Mouse (Mus musculus): ENCODE results near the gene Asb8. TPM values are rescaled to one million over a fixed set of nuclear protein-coding genes. Genes with fewer than 3 reads are reported as not detected.

Gene Asb8
- polyA plus RNA-seq, 1 experiment from 2014 or later, result 71.8 TPM

DNA sequence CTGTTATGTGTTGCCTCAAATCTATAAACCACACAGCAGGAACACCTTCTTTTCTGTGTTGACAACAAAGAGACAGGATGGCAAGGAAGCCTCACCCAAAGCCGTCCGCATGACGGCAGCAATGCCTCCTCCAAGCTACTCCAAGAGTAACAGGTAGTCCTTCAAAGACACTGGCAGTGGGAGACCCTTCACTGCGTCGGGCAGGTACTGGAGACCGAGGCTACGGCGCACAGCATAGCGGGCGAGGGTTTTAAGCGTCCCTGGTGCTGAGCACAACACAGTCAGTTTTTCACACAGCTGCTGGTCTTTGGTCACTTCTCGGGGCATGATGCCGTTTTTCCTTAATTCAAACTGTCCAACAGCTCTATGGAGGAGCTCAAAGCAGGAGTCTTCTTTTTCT, 29.8 kb downstream of the Asb8 start:
- Histone ChIP-seq H3K27me3 (ENCODE audit: control insufficient read depth, insufficient read depth, low read length) (no peaks in the 10 kb centered on the region), H3K4me3 (replicated peaks; ENCODE audit: low read depth, low read length) (no peak overlapping the region), H3K36me3 (ENCODE audit: control insufficient read depth, insufficient read depth, low read length) (peaks cover 85% of the 10 kb centered on the region)

GRCm38 (mm10) chr15:98134666-98135065, 30.8 kb downstream of the Asb8 start:
- no peak overlapping the region for H3K9ac ChIP-seq (replicated peaks; ENCODE audit: low read length)
- 76% methylated on average over 3 of the region's 3 CpGs for WGBS
- H3K27ac ChIP-seq (replicated peaks; ENCODE audit: low read depth, low read length), result no peak overlapping the region
- peaks cover 85% of the 10 kb centered on the region for H3K36me3 ChIP-seq (ENCODE audit: control insufficient read depth, insufficient read depth, low read length)
- H3K4me3 ChIP-seq (replicated peaks; ENCODE audit: low read depth, low read length), result no peak overlapping the region
- ATAC-seq (ENCODE audit: low FRiP score, low TSS enrichment) (no peak), DNase-seq (no peak)
- no peak overlapping the region for H3K4me2 ChIP-seq (ENCODE audit: low read length)
- H3K9me3 ChIP-seq (ENCODE audit: control insufficient read depth, low read length), result no peaks in the 10 kb centered on the region
- no peaks in the 10 kb centered on the region for H3K27me3 ChIP-seq (ENCODE audit: control insufficient read depth, insufficient read depth, low read length)
- no peaks in the 10 kb centered on the region for H3K4me1 ChIP-seq (ENCODE audit: control insufficient read depth, insufficient read depth, low read length)

More for the DNA sequence above, 29.8 kb downstream of the Asb8 start:
- no peak overlapping the region for H3K27ac ChIP-seq (replicated peaks; ENCODE audit: low read depth, low read length)
- ATAC-seq (ENCODE audit: low FRiP score, low TSS enrichment) (no peak), DNase-seq (no peak)
- no peak overlapping the region for H3K9ac ChIP-seq (replicated peaks; ENCODE audit: low read length)
- no peaks in the 10 kb centered on the region for H3K4me1 ChIP-seq (ENCODE audit: control insufficient read depth, insufficient read depth, low read length)
- no peak overlapping the region for H3K4me2 ChIP-seq (ENCODE audit: low read length)
- no peaks in the 10 kb centered on the region for H3K9me3 ChIP-seq (ENCODE audit: control insufficient read depth, low read length)
- WGBS, result 95% methylated on average over 13 of the region's 13 CpGs

DNA sequence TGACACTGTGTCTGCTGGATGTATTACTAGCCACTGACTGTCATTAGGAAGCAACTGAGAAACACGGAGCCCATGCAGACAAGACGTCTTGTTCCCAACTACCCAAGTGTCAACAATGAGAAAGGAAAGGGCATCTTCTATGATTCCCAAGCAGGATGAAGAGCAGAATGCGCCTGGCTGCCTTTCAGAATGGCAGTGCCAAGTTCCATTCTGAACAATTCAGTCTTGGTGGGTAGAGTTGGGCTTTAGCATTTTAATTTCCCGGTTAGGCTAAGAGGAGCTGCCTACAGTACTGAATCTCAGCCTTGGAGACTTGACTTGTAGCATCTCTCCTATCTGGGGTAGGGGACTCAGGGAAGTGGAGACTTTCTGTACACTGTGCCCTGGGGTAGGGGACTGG, 31.4 kb downstream of the Asb8 start:
- ATAC-seq (ENCODE audit: low FRiP score, low TSS enrichment) (no peak), DNase-seq (peak; percentile 4)
- Histone ChIP-seq H3K36me3 (ENCODE audit: control insufficient read depth, insufficient read depth, low read length) (peaks cover 84% of the 10 kb centered on the region), H3K4me3 (replicated peaks; ENCODE audit: low read depth, low read length) (no peak overlapping the region), H3K9ac (replicated peaks; ENCODE audit: low read length) (no peak overlapping the region), H3K27me3 (ENCODE audit: control insufficient read depth, insufficient read depth, low read length) (no peaks in the 10 kb centered on the region), H3K4me2 (ENCODE audit: low read length) (no peak overlapping the region), H3K27ac (replicated peaks; ENCODE audit: low read depth, low read length) (0 out of 2 replicates have a peak overlapping the region, but pooled peaks have one; percentile 32), H3K9me3 (ENCODE audit: control insufficient read depth, low read length) (no peaks in the 10 kb centered on the region), H3K4me1 (ENCODE audit: control insufficient read depth, insufficient read depth, low read length) (no peaks in the 10 kb centered on the region)
- WGBS, result 90% methylated on average over 4 of the region's 4 CpGs

DNA sequence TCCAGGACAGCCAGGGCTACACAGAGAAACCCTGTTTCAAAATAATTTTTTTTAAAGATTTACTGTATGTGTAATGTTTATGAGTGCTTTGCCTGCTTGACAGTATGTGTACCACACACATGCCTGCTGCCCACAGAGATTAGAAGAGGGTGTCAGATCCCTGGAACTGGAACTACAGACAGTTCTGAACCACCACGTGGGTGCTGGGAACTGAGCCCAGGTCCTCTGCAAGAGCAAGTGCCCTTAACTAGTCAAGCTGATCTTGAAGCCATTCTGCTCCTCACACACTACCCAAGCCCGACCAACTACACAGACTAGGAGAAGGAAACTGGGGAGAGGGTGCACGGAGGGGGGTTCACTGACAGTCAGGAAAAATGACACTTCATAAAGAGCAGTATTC, 32.0 kb downstream of the Asb8 start:
- peaks cover 87% of the 10 kb centered on the region for H3K36me3 ChIP-seq (ENCODE audit: control insufficient read depth, insufficient read depth, low read length)
- H3K9ac ChIP-seq (replicated peaks; ENCODE audit: low read length), result no peak overlapping the region
- no peaks in the 10 kb centered on the region for H3K27me3 ChIP-seq (ENCODE audit: control insufficient read depth, insufficient read depth, low read length)
- no peak overlapping the region for H3K4me3 ChIP-seq (replicated peaks; ENCODE audit: low read depth, low read length)
- H3K27ac ChIP-seq (replicated peaks; ENCODE audit: low read depth, low read length), result no peak overlapping the region
- H3K9me3 ChIP-seq (ENCODE audit: control insufficient read depth, low read length), result no peaks in the 10 kb centered on the region
- DNase-seq, result no peak
- no peak overlapping the region for H3K4me2 ChIP-seq (ENCODE audit: low read length)
- 90% methylated on average over 3 of the region's 3 CpGs for WGBS
- no peak for ATAC-seq (ENCODE audit: low FRiP score, low TSS enrichment)
- no peaks in the 10 kb centered on the region for H3K4me1 ChIP-seq (ENCODE audit: control insufficient read depth, insufficient read depth, low read length)

GRCm38 (mm10) chr15:98131942-98132655, 33.3 kb downstream of the Asb8 start:
- Histone ChIP-seq H3K4me3 (replicated peaks; ENCODE audit: low read depth, low read length) (no peak overlapping the region), H3K4me2 (ENCODE audit: low read length) (no peak overlapping the region), H3K9ac (replicated peaks; ENCODE audit: low read length) (no peak overlapping the region), H3K27me3 (ENCODE audit: control insufficient read depth, insufficient read depth, low read length) (no peaks in the 10 kb centered on the region), H3K27ac (replicated peaks; ENCODE audit: low read depth, low read length) (no peak overlapping the region), H3K9me3 (ENCODE audit: control insufficient read depth, low read length) (no peaks in the 10 kb centered on the region), H3K36me3 (ENCODE audit: control insufficient read depth, insufficient read depth, low read length) (peaks cover 93% of the 10 kb centered on the region), H3K4me1 (ENCODE audit: control insufficient read depth, insufficient read depth, low read length) (no peaks in the 10 kb centered on the region)
- ATAC-seq (ENCODE audit: low FRiP score, low TSS enrichment) (no peak), DNase-seq (no peak)
- WGBS, result 91% methylated on average over 15 of the region's 15 CpGs

DNA sequence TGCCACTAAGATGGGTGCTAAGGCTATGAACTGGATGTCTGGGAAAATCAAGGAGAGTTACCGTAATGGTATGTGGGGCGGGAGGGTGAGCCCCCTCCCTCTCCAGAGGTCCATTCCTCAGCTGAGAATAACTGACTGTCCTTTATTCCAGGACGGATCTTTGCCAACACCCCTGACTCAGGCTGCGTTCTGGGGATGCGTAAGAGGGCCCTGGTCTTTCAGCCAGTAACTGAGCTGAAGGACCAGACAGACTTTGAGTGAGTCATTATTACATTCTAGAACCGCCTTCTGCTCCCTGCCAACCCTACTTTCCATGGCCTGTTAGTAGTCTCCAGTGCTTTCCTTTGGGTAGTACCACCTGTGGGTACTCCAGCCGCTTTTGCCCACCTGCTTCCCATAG, 34.0 kb downstream of the Asb8 start:
- no peaks in the 10 kb centered on the region for H3K4me1 ChIP-seq (ENCODE audit: control insufficient read depth, insufficient read depth, low read length)
- no peaks in the 10 kb centered on the region for H3K9me3 ChIP-seq (ENCODE audit: control insufficient read depth, low read length)
- no peak overlapping the region for H3K4me2 ChIP-seq (ENCODE audit: low read length)
- H3K36me3 ChIP-seq (ENCODE audit: control insufficient read depth, insufficient read depth, low read length), result peaks cover 95% of the 10 kb centered on the region
- no peaks in the 10 kb centered on the region for H3K27me3 ChIP-seq (ENCODE audit: control insufficient read depth, insufficient read depth, low read length)
- no peak overlapping the region for H3K9ac ChIP-seq (replicated peaks; ENCODE audit: low read length)
- ATAC-seq (ENCODE audit: low FRiP score, low TSS enrichment) (no peak), DNase-seq (no peak)
- no peak overlapping the region for H3K27ac ChIP-seq (replicated peaks; ENCODE audit: low read depth, low read length)
- WGBS, result 93% methylated on average over 7 of the region's 7 CpGs
- no peak overlapping the region for H3K4me3 ChIP-seq (replicated peaks; ENCODE audit: low read depth, low read length)

- Histone ChIP-seq H3K4me1 (ENCODE audit: control insufficient read depth, insufficient read depth, low read length) (no peaks in the 10 kb centered on the region), H3K27ac (replicated peaks; ENCODE audit: low read depth, low read length) (no peak overlapping the region), H3K27me3 (ENCODE audit: control insufficient read depth, insufficient read depth, low read length) (no peaks in the 10 kb centered on the region), H3K36me3 (ENCODE audit: control insufficient read depth, insufficient read depth, low read length) (peaks cover 95% of the 10 kb centered on the region), H3K9ac (replicated peaks; ENCODE audit: low read length) (no peak overlapping the region), H3K9me3 (ENCODE audit: control insufficient read depth, low read length) (no peaks in the 10 kb centered on the region), H3K4me3 (replicated peaks; ENCODE audit: low read depth, low read length) (no peak overlapping the region), H3K4me2 (ENCODE audit: low read length) (no peak overlapping the region)
- 87% methylated on average over 4 of the region's 4 CpGs for WGBS
- no peak for DNase-seq
- ATAC-seq (ENCODE audit: low FRiP score, low TSS enrichment), result no peak
These were observed 34.4 kb downstream of the Asb8 start for GRCm38 (mm10) chr15:98131001-98131400.

GRCm38 (mm10) chr15:98120831-98121230, 44.6 kb downstream of the Asb8 start:
- no peaks in the 10 kb centered on the region for H3K27me3 ChIP-seq (ENCODE audit: control insufficient read depth, insufficient read depth, low read length)
- H3K4me3 ChIP-seq (replicated peaks; ENCODE audit: low read depth, low read length), result no peak overlapping the region
- no peak overlapping the region for H3K27ac ChIP-seq (replicated peaks; ENCODE audit: low read depth, low read length)
- peaks cover 75% of the 10 kb centered on the region for H3K36me3 ChIP-seq (ENCODE audit: control insufficient read depth, insufficient read depth, low read length)
- no peak for DNase-seq
- no peak overlapping the region for H3K4me2 ChIP-seq (ENCODE audit: low read length)
- H3K9me3 ChIP-seq (ENCODE audit: control insufficient read depth, low read length), result no peaks in the 10 kb centered on the region
- H3K9ac ChIP-seq (replicated peaks; ENCODE audit: low read length), result no peak overlapping the region
- no peaks in the 10 kb centered on the region for H3K4me1 ChIP-seq (ENCODE audit: control insufficient read depth, insufficient read depth, low read length)
- WGBS, result 95% methylated on average over 20 of the region's 20 CpGs
- ATAC-seq (ENCODE audit: low FRiP score, low TSS enrichment), result no peak

GRCm38 (mm10) chr15:98119363-98119762, 46.1 kb downstream of the Asb8 start:
- 86% methylated on average over 12 of the region's 12 CpGs for WGBS
- Histone ChIP-seq H3K27ac (replicated peaks; ENCODE audit: low read depth, low read length) (no peak overlapping the region), H3K36me3 (ENCODE audit: control insufficient read depth, insufficient read depth, low read length) (peaks cover 68% of the 10 kb centered on the region), H3K4me2 (ENCODE audit: low read length) (no peak overlapping the region), H3K9ac (replicated peaks; ENCODE audit: low read length) (no peak overlapping the region), H3K9me3 (ENCODE audit: control insufficient read depth, low read length) (no peaks in the 10 kb centered on the region), H3K27me3 (ENCODE audit: control insufficient read depth, insufficient read depth, low read length) (no peaks in the 10 kb centered on the region), H3K4me3 (replicated peaks; ENCODE audit: low read depth, low read length) (no peak overlapping the region), H3K4me1 (ENCODE audit: control insufficient read depth, insufficient read depth, low read length) (no peaks in the 10 kb centered on the region)
- DNase-seq (no peak), ATAC-seq (ENCODE audit: low FRiP score, low TSS enrichment) (no peak)

Measured in midbrain, embryonic 14.5 days (tissue).